Mouse (Mus musculus): ENCODE measurements around the gene Gtf2h5.

DNA sequence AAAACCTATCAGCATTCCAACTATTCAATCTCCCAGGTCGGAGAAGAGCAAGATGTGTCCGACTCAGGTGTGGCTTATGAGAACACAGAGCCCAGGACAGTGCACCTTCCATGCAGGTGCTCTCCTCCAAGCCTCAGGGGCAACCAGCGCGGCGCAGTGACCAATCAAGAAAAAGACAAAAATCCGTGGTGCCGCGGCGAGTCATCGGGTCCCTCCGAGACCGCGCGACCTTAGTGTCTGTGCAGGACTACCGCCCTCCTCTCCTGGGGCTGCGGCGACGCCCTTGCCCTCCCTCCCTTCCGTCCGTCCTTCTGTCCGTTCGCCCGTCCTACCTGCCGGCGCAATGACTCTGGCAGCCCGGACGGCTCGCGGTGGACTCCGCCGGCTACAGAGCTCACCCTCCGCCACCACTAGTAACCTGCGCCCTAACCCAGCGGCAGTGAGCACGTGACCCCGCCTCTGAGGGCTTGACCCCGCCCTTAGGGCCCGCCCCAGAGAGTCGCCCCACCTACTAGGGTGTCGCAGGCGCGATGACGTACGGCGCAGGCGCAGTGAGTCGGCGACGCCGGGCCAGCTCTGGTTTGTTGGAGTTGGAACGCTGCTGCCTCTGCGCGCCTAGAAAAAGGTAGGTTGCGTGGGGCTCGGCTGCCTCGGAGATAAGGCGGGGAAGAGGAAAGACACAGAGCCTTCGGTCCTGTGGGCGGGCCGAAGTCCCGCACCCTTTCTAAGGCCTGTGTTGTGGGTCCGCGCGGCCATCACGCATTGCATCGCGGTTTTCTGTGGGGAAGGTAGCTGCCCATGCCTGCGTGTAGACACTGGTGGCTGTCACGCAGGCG lies at the start of gene Gtf2h5, which contains the start of gene Serac1:
- TF ChIP-seq MAFK (IDR thresholded peaks at IDR 0.05; ENCODE audit: insufficient read depth, low read depth, low read length): no peak
- TF ChIP-seq CHD2 (IDR thresholded peaks at IDR 0.05; ENCODE audit: low read depth, low read length): no peak
- TF ChIP-seq ZNF384 (IDR thresholded peaks at IDR 0.05; ENCODE audit: low read depth, low read length): no peak
- TF ChIP-seq ZC3H11A (IDR thresholded peaks at IDR 0.05; ENCODE audit: borderline replicate concordance, low read depth, low read length): no peak
